Mouse (Mus musculus) midbrain, postnatal 0 days (tissue): ENCODE results near the gene Ddit4. TPM values are rescaled to one million over a fixed set of nuclear protein-coding genes. Genes with fewer than 3 reads are reported as not detected.

Experiments used
- ATAC-seq: fragments of 200-750 bp; cut with Nextera tagmentation; 2 replicates; pipeline ENCODE4 v1.8.0; 2017; ENCODE audit warnings: moderate number of reproducible peaks, mild to moderate bottlenecking, moderate TSS enrichment, moderate library complexity; ENCODE audit not compliant: low FRiP score
- DNase-seq: peaks from one replicate; pipeline ENCODE4 v3.0.0-alpha.2; 2015; ENCODE audit warnings: low spot score
- H3K27ac ChIP-seq: fragments of 300-500 bp; sonication (generic); 2 replicates; pipeline ENCODE4 v1.5.1; 2014; ENCODE audit warnings: low read depth, mild to moderate bottlenecking, low read length, mixed read lengths
- H3K27me3 ChIP-seq: fragments of 300-500 bp; sonication (generic); 2 replicates; pipeline ENCODE4 v1.6.1; 2014; ENCODE audit warnings: low read length, control low read depth, mixed read lengths; ENCODE audit not compliant: insufficient read depth
- H3K36me3 ChIP-seq: fragments of 300-500 bp; sonication (generic); 2 replicates; pipeline ENCODE4 v1.6.1; 2014; ENCODE audit warnings: low read length, control low read depth, mixed read lengths; ENCODE audit not compliant: insufficient read depth
- H3K4me1 ChIP-seq: fragments of 300-500 bp; sonication (generic); 2 replicates; pipeline ENCODE4 v1.6.1; 2014; ENCODE audit warnings: mild to moderate bottlenecking, control low read depth, antibody characterized with exemption, low read length, mixed read lengths; ENCODE audit not compliant: insufficient read depth
- H3K4me2 ChIP-seq: fragments of 300-500 bp; sonication (generic); 2 replicates; pipeline ENCODE4 v1.6.1; 2014; ENCODE audit warnings: low read depth, mild to moderate bottlenecking, low read length, mixed read lengths; ENCODE audit not compliant: poor library complexity, severe bottlenecking
- H3K4me3 ChIP-seq: fragments of 300-500 bp; sonication (generic); 2 replicates; pipeline ENCODE4 v1.5.1; 2014; ENCODE audit warnings: low read depth, mild to moderate bottlenecking, low read length, moderate library complexity
- H3K9ac ChIP-seq: fragments of 300-500 bp; sonication (generic); replicated peaks from 2 replicates; pipeline ENCODE4 v1.6.1; 2014; ENCODE audit warnings: mild to moderate bottlenecking, low read length, moderate library complexity, mixed read lengths; ENCODE audit not compliant: poor library complexity, severe bottlenecking
- H3K9me3 ChIP-seq: fragments of 300-500 bp; sonication (generic); 2 replicates; pipeline ENCODE4 v1.6.1; 2016; ENCODE audit warnings: low read length, control low read depth
- CTCF ChIP-seq: IDR thresholded peaks from 2 replicates; pipeline ENCODE4 v1.5.1; 2016; ENCODE audit warnings: antibody characterized with exemption, mild to moderate bottlenecking
- WGBS: fragments of 180-500 bp; shearing (Covaris S2); extraction: QIAGEN DNeasy Blood & Tissue Kit; methylation state at CpG from one replicate; pipeline ENCODE4 v1.1.7; 2014; 5-methylcytosine and 5-hydroxymethylcytosine counted together
- polyA plus RNA-seq: library from polyadenylated mRNA; unstranded; fragments of >200 nt; fragmentation: Nextera tagmentation; extraction: Ambion mirVana; gene quantifications from 2 replicates; pipeline ENCODE4 v1.2.1, GENCODE M21; 2015
- total RNA-seq: library from RNA; depleted of rRNA; stranded (reverse); fragments of >200 nt; gene quantifications from 2 replicates; pipeline ENCODE4 v1.2.3, GENCODE M21; 2014

Ddit4 gene
- total and polyA plus RNA-seq, 2 experiments from 2014 or later: 43.4 to 57.5 TPM

- DNase-seq (no peak), ATAC-seq (no peak)
- Histone ChIP-seq H3K4me3 (no peak overlapping the region), H3K4me2 (no peak overlapping the region), H3K4me1 (no peaks in the 10 kb centered on the region), H3K9me3 (no peaks in the 10 kb centered on the region), H3K36me3 (peaks cover 42% of the 10 kb centered on the region), H3K9ac (no peak overlapping the region), H3K27me3 (no peaks in the 10 kb centered on the region), H3K27ac (no peak overlapping the region)
- WGBS: 87% methylated on average over 9 of the region's 9 CpGs
- no peak for TF ChIP-seq CTCF
Observed at GRCm38 (mm10) chr10:59991262-59991880, 39.7 kb upstream of the Ddit4 start.

- Histone ChIP-seq H3K27me3 (no peaks in the 10 kb centered on the region), H3K36me3 (peaks cover 42% of the 10 kb centered on the region), H3K4me1 (no peaks in the 10 kb centered on the region), H3K27ac (no peak overlapping the region), H3K9me3 (no peaks in the 10 kb centered on the region), H3K4me2 (no peak overlapping the region), H3K4me3 (no peak overlapping the region), H3K9ac (no peak overlapping the region)
- DNase-seq: no peak
- WGBS: 95% methylated on average over 9 of the region's 9 CpGs
- ATAC-seq: no peak
- TF ChIP-seq CTCF: no peak
Observed at GRCm38 (mm10) chr10:59990393-59990792, 38.8 kb upstream of the Ddit4 start.

- Histone ChIP-seq H3K36me3 (peaks cover 42% of the 10 kb centered on the region), H3K27me3 (no peaks in the 10 kb centered on the region), H3K4me3 (no peak overlapping the region), H3K4me1 (no peaks in the 10 kb centered on the region), H3K4me2 (no peak overlapping the region), H3K27ac (no peak overlapping the region), H3K9ac (no peak overlapping the region), H3K9me3 (no peaks in the 10 kb centered on the region)
- no peak for ATAC-seq
- DNase-seq: no peak
- TF ChIP-seq CTCF: no peak
- 90% methylated on average over 4 of the region's 4 CpGs for WGBS
Observed at GRCm38 (mm10) chr10:59988036-59988435, 36.4 kb upstream of the Ddit4 start.

DNA sequence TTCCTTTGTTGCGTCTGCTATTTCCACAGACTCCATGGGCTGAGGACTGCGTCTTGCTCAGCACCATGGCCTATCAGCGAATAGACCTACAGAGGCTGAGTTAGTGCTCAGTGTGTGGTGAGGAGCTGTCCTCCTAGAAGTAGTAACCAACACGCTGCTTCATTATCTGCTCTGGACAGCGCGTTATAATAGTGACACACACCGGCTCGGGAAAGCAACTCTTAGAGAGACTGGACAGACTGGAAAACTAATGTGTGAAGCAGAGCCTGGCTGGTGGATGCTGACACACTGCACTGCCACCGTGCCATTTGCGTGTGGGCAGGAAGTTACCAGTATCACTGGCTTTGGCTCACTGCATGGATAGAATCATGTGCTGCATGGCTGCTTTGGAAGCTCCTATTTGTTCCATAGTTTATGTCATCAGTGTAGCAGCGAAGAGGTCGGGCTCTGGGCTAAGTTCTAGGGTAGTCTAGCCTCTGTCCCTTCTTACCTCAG is 30.8 kb upstream of the Ddit4 start:
- Histone ChIP-seq H3K27ac (no peak overlapping the region), H3K4me3 (no peak overlapping the region), H3K27me3 (no peaks in the 10 kb centered on the region), H3K4me2 (no peak overlapping the region), H3K9me3 (no peaks in the 10 kb centered on the region), H3K36me3 (peaks cover 15% of the 10 kb centered on the region), H3K4me1 (0 out of 2 replicates have a peak, but pooled peaks cover 4% of the 10 kb centered on the region), H3K9ac (no peak overlapping the region)
- no peak for DNase-seq
- WGBS: 93% methylated on average over 12 of the region's 12 CpGs
- TF ChIP-seq CTCF: no peak
- ATAC-seq: no peak

GRCm38 (mm10) chr10:59981792-59982191 is 30.2 kb upstream of the Ddit4 start:
- no peak for TF ChIP-seq CTCF
- no peak for DNase-seq
- 0 out of 2 replicates have a peak, but pooled peaks cover 4% of the 10 kb centered on the region for H3K4me1 ChIP-seq
- H3K27ac ChIP-seq: no peak overlapping the region
- 89% methylated on average over 9 of the region's 9 CpGs for WGBS
- H3K4me3 ChIP-seq: no peak overlapping the region
- H3K9me3 ChIP-seq: no peaks in the 10 kb centered on the region
- H3K36me3 ChIP-seq: peaks cover 9% of the 10 kb centered on the region
- H3K4me2 ChIP-seq: no peak overlapping the region
- ATAC-seq: no peak
- no peaks in the 10 kb centered on the region for H3K27me3 ChIP-seq
- H3K9ac ChIP-seq: no peak overlapping the region

GRCm38 (mm10) chr10:59981336-59981735 is 29.7 kb upstream of the Ddit4 start:
- Histone ChIP-seq H3K4me1 (0 out of 2 replicates have a peak, but pooled peaks cover 4% of the 10 kb centered on the region), H3K9me3 (no peaks in the 10 kb centered on the region), H3K4me3 (no peak overlapping the region), H3K36me3 (peaks cover 7% of the 10 kb centered on the region; the same call in 1 of the 2 replicates), H3K27ac (no peak overlapping the region), H3K27me3 (no peaks in the 10 kb centered on the region), H3K4me2 (no peak overlapping the region), H3K9ac (no peak overlapping the region)
- TF ChIP-seq CTCF: no peak
- WGBS: 85% methylated on average over 4 of the region's 4 CpGs
- no peak for DNase-seq
- ATAC-seq: no peak
